Mouse (Mus musculus) intestine, postnatal 0 days (tissue): ENCODE measurements around the gene Olfr676. TPM values are rescaled to one million over a fixed set of nuclear protein-coding genes. Genes with fewer than 3 reads are reported as not detected.

Source experiments
- ATAC-seq: fragments of 200-750 bp; cut with Nextera tagmentation; 2 replicates; pipeline ENCODE4 v1.8.0; 2017; ENCODE audit warnings: mild to moderate bottlenecking, moderate TSS enrichment, moderate library complexity
- H3K27ac ChIP-seq: fragments of 300-500 bp; sonication (generic); 2 replicates; pipeline ENCODE4 v1.5.1; 2014; ENCODE audit warnings: mild to moderate bottlenecking, low read depth, low read length, moderate library complexity
- H3K27me3 ChIP-seq: fragments of 300-500 bp; sonication (generic); replicated peaks from 2 replicates; pipeline ENCODE4 v1.6.1; 2014; ENCODE audit warnings: low read length, mixed read lengths; ENCODE audit not compliant: control insufficient read depth, insufficient read depth
- H3K36me3 ChIP-seq: fragments of 300-500 bp; sonication (generic); 2 replicates; pipeline ENCODE4 v1.6.1; 2014; ENCODE audit warnings: mild to moderate bottlenecking, moderate library complexity; ENCODE audit not compliant: control insufficient read depth, insufficient read depth
- H3K4me1 ChIP-seq: fragments of 300-500 bp; sonication (generic); replicated peaks from 2 replicates; pipeline ENCODE4 v1.6.1; 2014; ENCODE audit warnings: antibody characterized with exemption, low read length, mixed read lengths; ENCODE audit not compliant: control insufficient read depth, insufficient read depth
- H3K4me2 ChIP-seq: fragments of 300-500 bp; sonication (generic); replicated peaks from 2 replicates; pipeline ENCODE4 v1.6.1; 2014; ENCODE audit warnings: low read depth, mild to moderate bottlenecking, moderate library complexity
- H3K4me3 ChIP-seq: fragments of 300-500 bp; sonication (generic); 2 replicates; pipeline ENCODE4 v1.5.1; 2014; ENCODE audit warnings: low read depth, low read length
- H3K9ac ChIP-seq: fragments of 300-500 bp; sonication (generic); 2 replicates; pipeline ENCODE4 v1.6.1; 2014; ENCODE audit warnings: mild to moderate bottlenecking, low read depth, low read length
- H3K9me3 ChIP-seq: fragments of 300-500 bp; sonication (generic); 2 replicates; pipeline ENCODE4 v1.6.1; 2016; ENCODE audit warnings: mixed run types; ENCODE audit not compliant: control insufficient read depth
- CTCF ChIP-seq: sonication (generic); IDR thresholded peaks from 2 replicates; pipeline ENCODE4 v1.5.1; 2016; ENCODE audit warnings: low read depth, mild to moderate bottlenecking, control low read depth, antibody characterized with exemption, moderate library complexity
- WGBS: fragments of 180-500 bp; shearing (Covaris S2); extraction: QIAGEN DNeasy Blood & Tissue Kit; methylation state at CpG from one replicate; pipeline ENCODE4 v1.1.7; 2014; 5-methylcytosine and 5-hydroxymethylcytosine counted together
- polyA plus RNA-seq: library from polyadenylated mRNA; unstranded; fragments of >200 nt; fragmentation: Nextera tagmentation; extraction: Ambion mirVana; gene quantifications from 2 replicates; pipeline ENCODE4 v1.2.1, GENCODE M21; 2015

Gene Olfr676
- polyA plus RNA-seq, 1 experiment from 2014 or later = not detected

DNA sequence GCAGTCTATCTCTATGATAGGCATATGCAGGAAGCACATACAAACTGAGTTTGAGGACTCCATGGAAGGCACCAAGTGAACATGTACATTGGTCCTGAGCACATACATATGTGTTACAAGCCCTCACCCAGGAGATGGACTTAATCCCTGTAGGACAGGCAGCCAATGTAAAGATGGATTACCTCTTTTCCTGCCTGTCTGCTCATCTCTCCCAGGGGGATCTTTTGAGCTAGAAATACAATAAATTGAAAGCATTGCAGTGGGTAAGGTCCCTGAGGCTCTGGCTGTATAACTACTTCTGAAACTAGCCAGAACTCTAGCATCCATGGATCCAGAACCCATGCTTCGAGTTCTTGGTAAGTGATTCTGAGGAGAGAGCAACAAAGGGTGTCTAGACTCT, 48.4 kb downstream of the Olfr676 start, which contains the start of gene Olfr679:
Gene Olfr679 (plus strand): TSS at position 301 of the 400 bp plus-strand sequence.
- H3K27me3 ChIP-seq = no peaks in the 10 kb centered on the region
- H3K4me3 ChIP-seq = no peak within 1 kb of the TSS
- H3K9me3 ChIP-seq = no peaks in the 10 kb centered on the region
- H3K36me3 ChIP-seq = no peaks in the 10 kb centered on the region
- H3K9ac ChIP-seq = no peak within 1 kb of the TSS
- no peak within 1 kb of the TSS for H3K4me2 ChIP-seq
- 45% methylated on average over 1 of the region's 1 CpGs for WGBS
- ATAC-seq = no peak
- no peaks in the 10 kb centered on the region for H3K4me1 ChIP-seq
- no peak for TF ChIP-seq CTCF
- H3K27ac ChIP-seq = no peak within 1 kb of the TSS

Other genes with a start within 250 kb of the Olfr676 start
- gene Usp17lb, start 190.1 kb upstream of the Olfr676 start, polyA plus RNA-seq = not detected in 2 replicates
- gene Usp17la, start 175.7 kb upstream of the Olfr676 start, polyA plus RNA-seq = not detected in 2 replicates
- not detected in 2 replicates for gene Olfr665, start 154.7 kb upstream of the Olfr676 start, polyA plus RNA-seq
- not detected in 2 replicates for gene Olfr666, start 136.7 kb upstream of the Olfr676 start, polyA plus RNA-seq
- not detected in 2 replicates for gene Olfr667, start 111.2 kb upstream of the Olfr676 start, polyA plus RNA-seq
- gene Olfr668, start 104.6 kb upstream of the Olfr676 start, polyA plus RNA-seq = not detected in 2 replicates
- not detected in 2 replicates for gene Olfr669, start 98.5 kb upstream of the Olfr676 start, polyA plus RNA-seq
- gene Olfr670, start 70.1 kb upstream of the Olfr676 start, polyA plus RNA-seq = not detected in 2 replicates
- gene Olfr671, start 53.6 kb upstream of the Olfr676 start, polyA plus RNA-seq = not detected in 2 replicates
- not detected in 2 replicates for gene Olfr672, start 30.7 kb upstream of the Olfr676 start, polyA plus RNA-seq
- not detected in 2 replicates for gene Olfr675, start 4.2 kb upstream of the Olfr676 start, polyA plus RNA-seq
- gene Olfr677, start 18.7 kb downstream of the Olfr676 start, polyA plus RNA-seq = not detected in 2 replicates
- gene Olfr678, start 31.8 kb downstream of the Olfr676 start, polyA plus RNA-seq = not detected in 2 replicates
- gene Olfr679, start 48.5 kb downstream of the Olfr676 start, polyA plus RNA-seq = not detected in 2 replicates
- not detected in 2 replicates for gene Olfr680-ps1, start 60.1 kb downstream of the Olfr676 start, polyA plus RNA-seq
- gene Olfr681, start 84.1 kb downstream of the Olfr676 start, polyA plus RNA-seq = not detected in 2 replicates
- not detected in 2 replicates for gene Olfr683, start 114.3 kb downstream of the Olfr676 start, polyA plus RNA-seq
- not detected in 2 replicates for gene Olfr684, start 131.0 kb downstream of the Olfr676 start, polyA plus RNA-seq
- not detected in 2 replicates for gene Olfr685, start 153.3 kb downstream of the Olfr676 start, polyA plus RNA-seq
- not detected in 2 replicates for gene Olfr686, start 174.8 kb downstream of the Olfr676 start, polyA plus RNA-seq